Mouse (Mus musculus) lung, adult 2 months (tissue): ENCODE results near the gene Neb. TPM values are rescaled to one million over a fixed set of nuclear protein-coding genes. Genes with fewer than 3 reads are reported as not detected.
A peak's percentile ranks its signal among the peaks of the same experiment; 100 is the strongest.

Experiments used
- DNase-seq: peaks from one replicate; pipeline ENCODE4 v3.0.0; 2022
- H3K4me1 ChIP-seq: fragments of 200-500 bp; 2 replicates; pipeline ENCODE4 v1.6.1; 2011; ENCODE audit warnings: low read length; ENCODE audit not compliant: control insufficient read depth, insufficient read depth
- H3K4me3 ChIP-seq: fragments of 200-500 bp; replicated peaks from 2 replicates; pipeline ENCODE3; 2011; ENCODE audit warnings: low read depth, mild to moderate bottlenecking, control low read depth, low read length; ENCODE audit errors: extremely low read depth
- CTCF ChIP-seq: fragments of 200-500 bp; IDR thresholded peaks from 2 replicates; pipeline ENCODE4 v1.5.1; 2011; ENCODE audit warnings: mild to moderate bottlenecking, low read length, control low read depth; ENCODE audit not compliant: insufficient read depth
- POLR2A ChIP-seq: fragments of 200-500 bp; IDR thresholded peaks from 2 replicates; pipeline ENCODE4 v1.6.1; 2011; ENCODE audit warnings: low read depth, mild to moderate bottlenecking, control low read depth, low read length, borderline replicate concordance; ENCODE audit errors: extremely low read depth
- WGBS: fragments of 180-500 bp; shearing (Covaris S2); methylation state at CpG from one replicate; pipeline ENCODE4 v1.1.7; 2018; 5-methylcytosine and 5-hydroxymethylcytosine counted together
- polyA plus RNA-seq: library from polyadenylated mRNA; depleted of rRNA; stranded (reverse); fragments of >200 nt; gene quantifications from 2 replicates; pipeline ENCODE4 v1.2.3, GENCODE M21; 2012

Gene Neb
- polyA plus RNA-seq, 1 experiment: 15.0 TPM

DNA sequence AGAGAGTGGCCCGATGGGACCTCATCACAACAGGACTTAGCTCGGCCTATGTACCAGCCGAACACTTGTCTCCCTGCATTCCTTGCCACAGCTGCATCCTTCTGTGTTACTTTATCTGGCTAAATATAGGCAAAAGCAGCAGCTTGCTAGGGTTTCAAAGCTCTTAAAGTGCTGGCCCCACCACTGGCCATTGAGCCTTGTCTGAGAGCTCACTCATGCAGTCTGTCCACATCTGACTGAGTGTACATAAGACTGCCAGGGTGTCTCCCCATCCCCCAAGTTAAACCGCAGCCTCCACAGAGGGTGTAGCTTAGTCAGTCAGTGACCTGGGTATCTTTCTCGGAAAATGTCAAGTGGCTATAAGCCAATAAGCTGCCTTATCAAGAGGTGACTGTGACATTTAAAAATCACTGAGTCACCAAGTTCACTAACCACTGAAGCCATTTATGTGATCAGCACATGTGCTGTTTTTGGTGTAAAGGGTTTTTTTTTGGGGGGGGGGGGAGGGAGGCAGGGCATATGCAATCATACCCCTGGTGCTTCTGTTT lies 59.2 kb downstream of the Neb start:
- no peaks in the 10 kb centered on the region for H3K4me1 ChIP-seq
- 41% methylated on average over 5 of the region's 5 CpGs for WGBS
- DNase-seq: no peak
- H3K4me3 ChIP-seq: no peak overlapping the region
- TF ChIP-seq CTCF: no peak
- TF ChIP-seq POLR2A: no peak

DNA sequence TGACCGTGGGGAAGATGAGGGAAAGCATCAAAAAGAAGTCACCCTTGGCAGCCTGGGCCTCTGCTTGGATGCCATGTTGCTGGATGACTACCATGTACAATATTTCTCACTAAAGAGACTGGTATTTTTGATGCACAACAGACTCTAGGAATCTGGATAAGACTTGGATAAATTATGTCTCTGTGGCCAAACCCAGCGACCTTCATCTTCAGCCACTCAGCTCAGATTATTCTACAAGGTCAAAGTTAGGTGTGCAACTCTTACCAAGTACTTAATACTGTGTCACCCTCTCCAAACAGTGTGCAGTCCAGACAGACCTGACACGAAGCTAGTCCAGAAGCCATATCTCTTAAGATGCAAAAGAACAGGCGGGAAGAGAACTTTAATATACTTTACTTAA lies 60.8 kb downstream of the Neb start:
- TF ChIP-seq CTCF (no peak), POLR2A (no peak)

DNA sequence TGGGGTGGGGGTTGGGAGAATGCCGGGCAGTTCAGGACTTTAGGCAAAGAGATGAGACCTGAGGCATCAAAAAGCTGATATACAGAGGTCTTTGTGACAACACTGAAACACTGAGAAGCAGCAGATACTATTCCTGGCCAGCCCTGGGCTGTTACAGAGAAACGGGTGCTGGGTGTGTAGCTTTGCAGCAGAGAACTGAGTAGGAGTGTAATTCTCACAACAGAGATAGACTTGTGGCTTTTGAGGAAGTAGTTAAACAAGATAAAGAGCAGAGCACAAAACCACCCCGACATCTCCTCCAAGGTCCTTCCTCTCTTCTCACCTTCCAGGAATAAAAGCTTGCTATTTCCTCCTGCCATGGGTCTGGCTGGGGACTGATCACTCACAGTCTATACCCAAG lies 62.5 kb downstream of the Neb start:
- no peaks in the 10 kb centered on the region for H3K4me1 ChIP-seq
- no peak for TF ChIP-seq POLR2A
- no peak for TF ChIP-seq CTCF
- H3K4me3 ChIP-seq: no peak overlapping the region
- 52% methylated on average over 3 of the region's 3 CpGs for WGBS
- no peak for DNase-seq

More for the DNA sequence above, 60.8 kb downstream of the Neb start:
- no peak overlapping the region for H3K4me3 ChIP-seq
- DNase-seq: no peak
- 88% methylated on average over 4 of the region's 4 CpGs for WGBS
- no peaks in the 10 kb centered on the region for H3K4me1 ChIP-seq

DNA sequence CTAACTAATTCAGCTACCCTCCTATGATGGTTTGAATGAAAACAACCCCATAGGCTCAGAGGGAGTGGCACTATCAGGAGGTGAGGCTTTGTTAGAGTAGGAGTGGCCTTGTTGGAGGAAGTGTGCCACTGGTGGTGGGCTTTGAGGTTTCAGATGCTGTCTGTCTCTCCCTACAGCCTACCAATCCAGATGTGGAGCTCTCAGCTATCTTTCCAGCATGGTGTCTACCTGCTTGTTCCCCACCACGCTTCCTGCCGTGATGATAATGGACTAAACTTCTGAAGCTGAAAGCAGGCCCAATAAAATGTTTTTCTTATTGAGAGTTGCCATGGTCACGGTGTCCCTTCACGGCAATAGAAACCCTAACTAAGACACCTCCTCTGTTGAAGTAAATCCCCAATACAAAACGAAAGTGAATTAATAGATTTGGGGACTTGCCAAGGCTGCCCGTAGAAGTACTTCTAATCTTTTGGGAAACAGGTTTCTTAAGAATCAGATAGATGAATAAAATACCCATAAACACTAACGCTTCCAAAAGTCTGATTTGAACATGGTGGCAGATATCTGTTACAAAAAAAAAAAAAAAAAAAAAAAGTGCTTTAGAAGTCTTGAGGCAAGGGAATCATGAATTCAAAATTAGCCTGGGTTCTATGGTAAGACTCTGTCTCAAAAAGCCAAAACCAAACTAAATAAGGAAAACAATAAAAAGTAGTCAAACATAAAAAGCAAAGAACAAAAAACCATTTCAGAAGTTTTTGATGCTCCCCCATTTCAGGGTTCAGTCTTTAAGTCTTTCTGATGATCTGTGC lies 63.1 kb downstream of the Neb start:
- WGBS: 76% methylated on average over 7 of the region's 7 CpGs
- no peak for TF ChIP-seq POLR2A
- H3K4me3 ChIP-seq: no peak overlapping the region
- no peaks in the 10 kb centered on the region for H3K4me1 ChIP-seq
- DNase-seq: no peak

DNA sequence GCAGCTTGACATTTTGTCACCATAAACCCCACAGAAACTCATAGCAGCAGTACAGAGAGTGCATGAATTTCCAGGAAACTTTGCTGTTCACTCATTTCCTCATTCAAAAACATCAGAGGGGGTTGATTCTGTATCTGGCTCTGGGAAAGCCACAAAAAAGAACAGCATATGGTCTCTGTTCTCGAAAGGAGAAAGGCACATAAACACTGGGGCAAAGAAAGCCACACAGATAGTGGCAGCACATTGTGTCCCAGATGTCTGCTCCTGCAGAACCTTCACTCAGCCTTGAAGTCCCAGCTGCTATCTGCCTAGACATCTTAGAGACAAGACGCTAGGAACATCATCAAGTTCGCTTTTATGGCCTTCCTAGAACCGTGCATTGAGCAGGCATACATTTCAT lies 67.5 kb downstream of the Neb start:
- Histone ChIP-seq H3K4me1 (no peaks in the 10 kb centered on the region), H3K4me3 (no peak overlapping the region)
- WGBS: 75% methylated on average over 4 of the region's 4 CpGs
- DNase-seq: no peak
- no peak for TF ChIP-seq POLR2A
- TF ChIP-seq CTCF: no peak

DNA sequence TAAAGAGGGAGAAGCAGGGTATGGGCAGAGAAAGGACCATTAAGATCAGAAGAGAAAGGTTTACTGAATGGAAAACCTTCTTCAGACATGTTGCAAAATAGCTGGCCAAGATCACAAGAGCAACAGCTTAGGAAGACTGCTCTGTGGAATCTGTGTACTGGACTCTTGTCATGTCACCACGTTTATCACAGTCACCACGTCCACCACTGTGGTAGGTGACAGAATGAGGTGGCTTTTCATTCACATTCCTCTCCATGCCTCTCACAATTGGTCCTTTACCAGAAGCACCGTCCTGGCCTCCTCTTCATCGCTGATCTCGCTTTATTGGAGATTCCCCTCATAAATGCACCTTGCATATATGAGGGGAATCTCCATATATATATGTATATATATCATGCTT lies 71.6 kb downstream of the Neb start:
- Histone ChIP-seq H3K4me1 (no peaks in the 10 kb centered on the region), H3K4me3 (no peak overlapping the region)
- TF ChIP-seq CTCF: no peak
- DNase-seq: no peak
- WGBS: 68% methylated on average over 5 of the region's 5 CpGs

DNA sequence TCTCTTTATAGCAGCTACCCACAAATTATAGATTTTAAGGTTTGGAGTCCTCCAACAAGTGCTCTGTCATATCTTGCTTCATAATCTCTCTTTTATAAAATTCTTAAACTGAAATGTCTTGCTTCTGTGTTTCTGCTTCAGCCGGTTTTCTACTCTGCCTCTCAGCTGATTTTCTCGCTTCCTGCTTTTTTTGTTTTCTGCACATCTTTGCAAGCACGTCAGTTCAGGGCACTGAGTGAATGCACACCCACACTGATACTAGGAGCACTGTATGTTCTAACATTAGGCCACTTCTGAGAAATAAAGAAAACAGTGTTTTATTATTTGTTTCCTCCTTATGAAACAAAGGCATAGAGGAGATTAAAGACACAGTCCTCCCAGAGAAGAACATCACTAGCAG lies 73.7 kb downstream of the Neb start:
- 77% methylated on average over 3 of the region's 3 CpGs for WGBS
- DNase-seq: no peak
- no peak for TF ChIP-seq CTCF
- no peak for TF ChIP-seq POLR2A
- no peak overlapping the region for H3K4me3 ChIP-seq
- no peaks in the 10 kb centered on the region for H3K4me1 ChIP-seq

DNA sequence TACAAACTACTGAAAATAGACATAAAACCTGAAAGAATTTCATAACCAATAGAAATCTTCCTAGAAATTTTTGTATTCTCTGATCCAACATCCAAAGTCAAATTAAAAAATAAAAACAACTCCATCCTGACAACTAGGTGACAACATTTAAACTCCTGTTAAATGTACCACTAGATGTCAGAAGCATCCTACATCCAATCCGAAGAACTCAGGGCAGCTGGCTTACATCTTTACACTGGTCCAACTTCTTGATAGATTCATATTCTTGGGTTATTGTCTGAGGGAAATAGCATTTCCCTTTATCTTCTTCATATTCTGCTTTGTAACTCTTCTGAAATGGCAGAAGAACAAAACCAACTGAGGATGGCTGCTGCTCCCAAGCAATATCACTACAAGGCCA lies 74.9 kb downstream of the Neb start:
- no peak for TF ChIP-seq POLR2A
- TF ChIP-seq CTCF: peak; percentile 14; the same call in 1 of the 2 replicates
- Histone ChIP-seq H3K4me1 (no peaks in the 10 kb centered on the region), H3K4me3 (no peak overlapping the region)
- WGBS: 58% methylated on average over 1 of the region's 1 CpGs
- no peak for DNase-seq

DNA sequence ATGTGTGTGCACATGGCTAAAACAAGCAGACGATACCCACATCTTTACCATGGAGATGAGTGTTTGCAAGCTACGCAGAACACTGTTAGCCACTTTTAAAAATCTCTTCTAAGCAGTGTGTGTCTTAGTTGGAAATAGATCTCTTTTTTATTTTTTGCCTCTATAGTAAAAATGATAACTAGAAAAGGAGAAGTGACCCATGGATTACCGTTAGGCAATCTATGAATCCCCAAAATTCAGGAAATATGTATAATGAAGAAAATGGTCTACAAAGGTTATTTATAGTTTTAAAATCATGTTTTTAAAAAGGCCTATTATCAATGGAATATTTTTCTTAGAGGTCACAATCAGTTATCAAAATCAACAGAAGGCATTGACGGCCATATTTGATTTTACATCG lies 80.3 kb downstream of the Neb start:
- TF ChIP-seq POLR2A (no peak), CTCF (no peak)
- Histone ChIP-seq H3K4me1 (no peaks in the 10 kb centered on the region), H3K4me3 (no peak overlapping the region)
- no peak for DNase-seq
- 94% methylated on average over 5 of the region's 5 CpGs for WGBS

DNA sequence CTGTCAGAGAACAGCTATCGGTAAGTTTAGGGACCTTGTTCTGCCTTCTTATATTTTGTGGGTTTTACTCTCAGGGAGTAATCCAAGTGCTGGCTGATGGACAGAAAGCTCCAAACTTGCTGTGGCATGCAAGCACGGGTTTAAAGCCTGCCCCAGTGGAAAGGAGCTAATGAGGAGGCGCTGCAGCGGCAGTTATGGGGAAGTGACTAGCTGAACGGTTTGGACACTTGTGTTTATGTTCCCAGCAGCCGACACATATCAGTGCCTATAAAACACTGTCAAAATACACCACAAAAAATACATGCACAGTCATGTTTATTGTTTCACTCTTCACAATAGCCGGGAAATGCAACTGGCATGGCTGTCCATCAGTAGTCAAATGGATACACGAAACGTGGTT lies 81.5 kb downstream of the Neb start:
- H3K4me1 ChIP-seq: no peaks in the 10 kb centered on the region
- WGBS: 66% methylated on average over 9 of the region's 9 CpGs
- TF ChIP-seq CTCF: no peak
- TF ChIP-seq POLR2A: no peak

DNA sequence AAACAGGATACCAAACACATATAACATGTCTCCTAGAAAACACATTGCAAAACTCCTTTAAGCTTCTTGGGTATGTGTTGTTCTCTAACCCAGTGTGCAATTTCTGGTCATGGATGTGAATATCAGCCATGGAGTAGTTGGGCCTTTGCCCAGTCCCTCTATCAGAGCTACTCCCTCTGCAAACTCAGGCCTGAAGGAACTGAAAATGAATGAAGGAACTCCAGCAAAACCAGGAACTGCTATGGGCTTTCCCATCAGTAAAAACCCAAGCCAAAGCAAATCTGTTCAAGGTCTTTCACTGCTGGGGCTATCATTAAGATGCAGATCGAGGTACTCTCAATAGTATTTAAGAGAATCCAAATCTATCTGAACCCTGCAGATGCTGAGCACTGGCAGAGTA lies 90.8 kb downstream of the Neb start:
- Histone ChIP-seq H3K4me3 (no peak overlapping the region), H3K4me1 (no peaks in the 10 kb centered on the region)
- DNase-seq: no peak
- 69% methylated on average over 1 of the region's 1 CpGs for WGBS
- TF ChIP-seq POLR2A: no peak
- TF ChIP-seq CTCF: no peak

More for the DNA sequence above, 81.5 kb downstream of the Neb start:
- DNase-seq: no peak
- no peak overlapping the region for H3K4me3 ChIP-seq
